Mouse (Mus musculus): ENCODE results near the gene Dnajc4.

- TF ChIP-seq TAL1 (IDR thresholded peaks at IDR 0.05; ENCODE audit: low read length), result no peak
- TF ChIP-seq GATA1 (IDR thresholded peaks at IDR 0.05; ENCODE audit: low read length), result no peak
Observed at GRCm38 (mm10) chr19:6992011-6992858, at the start of gene Dnajc4.
